Mouse (Mus musculus): ENCODE results near the gene Evi2. TPM values are rescaled to one million over a fixed set of nuclear protein-coding genes. Genes with fewer than 3 reads are reported as not detected.

Gene Evi2
- total RNA-seq (2012; rRNA removed) (0.15 and 0.46 TPM in 2 replicates), polyA plus RNA-seq (2012; ENCODE audit: insufficient read depth in 1 of 2, insufficient read length in 2 of 2, low read depth in 1 of 2, low replicate concordance in 2 of 2, missing spikeins in 1 of 2) (1 to 10 TPM in 1 of 2 experiments, not detected in 1; 1.2 TPM)

DNA sequence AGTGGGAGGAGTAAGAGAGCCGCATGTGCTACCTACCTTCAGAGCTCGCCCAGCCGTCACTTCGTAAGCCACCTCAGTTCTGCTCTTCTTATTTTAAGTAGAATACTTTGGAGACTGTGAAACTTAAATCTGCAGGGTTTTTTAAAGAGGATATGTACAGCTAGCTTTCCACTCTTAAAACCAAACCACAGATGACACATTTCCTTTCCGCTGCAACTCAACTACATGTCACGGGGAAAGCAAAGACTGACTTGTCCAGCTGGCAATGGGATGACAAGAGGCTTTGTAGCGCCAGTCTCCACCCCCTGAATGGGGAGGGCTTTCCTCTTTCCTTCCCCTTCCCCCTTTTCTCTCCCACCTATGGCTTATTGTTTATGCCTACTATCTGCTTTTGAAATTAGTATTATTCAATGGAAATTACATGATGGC is at the start of gene Evi2, which contains the start of gene Evi2a:
Gene Evi2, minus strand, starts transcription at position 257 of the 429 bp plus-strand sequence.
Gene Evi2a, minus strand, starts transcription at position 277 of the 429 bp plus-strand sequence.
- no peak for DNase-seq (ENCODE audit: low read depth, low spot score)
- Histone ChIP-seq H3K9ac (ENCODE audit: control insufficient read depth, low read depth, low read length, poor library complexity, severe bottlenecking) (no peak within 1 kb of the TSS), H3K27ac (ENCODE audit: control insufficient read depth, low read depth, low read length) (no peak within 1 kb of the TSS), H3K36me3 (ENCODE audit: control insufficient read depth in 1 of 2, insufficient read depth in 2 of 2, low read length in 2 of 2) (peaks cover 0 to 26% of the 10 kb centered on the region in 2 experiments; a peak in 2 of 4 replicates), H3K4me1 (ENCODE audit: control insufficient read depth in 1 of 2, insufficient read depth in 2 of 2, low read length in 2 of 2) (peaks cover 17% of the 10 kb centered on the region in 2 experiments), H3K4me3 (ENCODE audit: control insufficient read depth in 1 of 2, insufficient read depth in 1 of 2, low read depth in 2 of 2, low read length in 2 of 2) (no peak within 1 kb of the TSS), H3K27me3 (ENCODE audit: control insufficient read depth in 1 of 2, insufficient read depth in 2 of 2, low read length in 2 of 2) (no peaks in the 10 kb centered on the region), H3K9me3 (replicated peaks; ENCODE audit: insufficient read depth, low read length) (no peaks in the 10 kb centered on the region), H3K79me2 (ENCODE audit: control insufficient read depth, insufficient read depth, low read length, poor library complexity) (no peaks in the 10 kb centered on the region)
- TF ChIP-seq POLR2AphosphoS2 (IDR thresholded peaks at IDR 0.05; ENCODE audit: low read length) (no peak), MXI1 (IDR thresholded peaks at IDR 0.05; ENCODE audit: low read depth, low read length) (no peak), MEF2A (IDR thresholded peaks at IDR 0.05; ENCODE audit: extremely low read depth, insufficient replicate concordance, low read depth, low read length, poor library complexity, severe bottlenecking) (no peak), KAT2A (conservative IDR thresholded peaks at IDR 0.05; ENCODE audit: low read depth, low read length) (no peak), ZKSCAN1 (IDR thresholded peaks at IDR 0.05; ENCODE audit: low read depth, low read length) (no peak), HCFC1 (IDR thresholded peaks at IDR 0.05; ENCODE audit: low read depth, low read length) (no peak), TCF12 (IDR thresholded peaks at IDR 0.05; ENCODE audit: low read depth, low read length) (no peak), ZC3H11A (IDR thresholded peaks at IDR 0.05; ENCODE audit: low read depth, low read length) (no peak), TAL1 (IDR thresholded peaks at IDR 0.05; ENCODE audit: low read length) (no peak), MYC (IDR thresholded peaks at IDR 0.05; ENCODE audit: low read depth, low read length) (no peak), NRF1 (IDR thresholded peaks at IDR 0.05; ENCODE audit: insufficient read depth, low read depth, low read length, poor library complexity, severe bottlenecking) (no peak), ETS1 (IDR thresholded peaks at IDR 0.05; ENCODE audit: low read depth, low read length) (no peak), MAFK (IDR thresholded peaks at IDR 0.05; ENCODE audit: borderline replicate concordance, low read depth, low read length) (no peak), GABPA (IDR thresholded peaks at IDR 0.05; ENCODE audit: low read depth, low read length) (no peak), POLR2A (IDR thresholded peaks at IDR 0.05; ENCODE audit: control insufficient read depth in 1 of 2, insufficient read depth in 1 of 2, low read depth in 1 of 2, low read length in 2 of 2, poor library complexity in 1 of 2) (no peak), TBP (IDR thresholded peaks at IDR 0.05; ENCODE audit: low read depth, low read length) (no peak), RCOR1 (IDR thresholded peaks at IDR 0.05; ENCODE audit: low read depth, low read length) (no peak), UBTF (IDR thresholded peaks at IDR 0.05; ENCODE audit: borderline replicate concordance, insufficient read depth, low read depth, low read length) (no peak)

- Histone ChIP-seq H3K9me3 (replicated peaks; ENCODE audit: insufficient read depth, low read length) (no peaks in the 10 kb centered on the region), H3K4me3 (ENCODE audit: control insufficient read depth in 1 of 2, insufficient read depth in 1 of 2, low read depth in 2 of 2, low read length in 2 of 2) (no peak overlapping the region), H3K36me3 (ENCODE audit: control insufficient read depth in 1 of 2, insufficient read depth in 2 of 2, low read length in 2 of 2) (peaks cover 0 to 4% of the 10 kb centered on the region in 2 experiments; a peak in 1 of 4 replicates), H3K79me2 (ENCODE audit: control insufficient read depth, insufficient read depth, low read length, poor library complexity) (no peaks in the 10 kb centered on the region), H3K9ac (ENCODE audit: control insufficient read depth, low read depth, low read length, poor library complexity, severe bottlenecking) (no peak overlapping the region), H3K27ac (ENCODE audit: control insufficient read depth, low read depth, low read length) (no peak overlapping the region), H3K27me3 (ENCODE audit: control insufficient read depth in 1 of 2, insufficient read depth in 2 of 2, low read length in 2 of 2) (no peaks in the 10 kb centered on the region), H3K4me1 (ENCODE audit: control insufficient read depth in 1 of 2, insufficient read depth in 2 of 2, low read length in 2 of 2) (no peaks in the 10 kb centered on the region)
- peak; percentile 88 for DNase-seq (ENCODE audit: low read depth, low spot score)
- TF ChIP-seq BHLHE40 (IDR thresholded peaks at IDR 0.05; ENCODE audit: borderline replicate concordance, low read depth, low read length) (no peak), CHD1 (IDR thresholded peaks at IDR 0.05; ENCODE audit: low read depth, low read length) (no peak), ELF1 (IDR thresholded peaks at IDR 0.05; ENCODE audit: low read depth, low read length) (peak; percentile 54; the same call in 1 of the 2 replicates), HCFC1 (IDR thresholded peaks at IDR 0.05; ENCODE audit: low read depth, low read length) (peak; percentile 36; the same call in 1 of the 2 replicates), SIN3A (IDR thresholded peaks at IDR 0.05; ENCODE audit: low read length) (no peak), ZNF384 (IDR thresholded peaks at IDR 0.05; ENCODE audit: low read depth, low read length) (peak; percentile 35; the same call in 1 of the 2 replicates), CHD2 (IDR thresholded peaks at IDR 0.05; ENCODE audit: low read length) (no peak), MEF2A (IDR thresholded peaks at IDR 0.05; ENCODE audit: extremely low read depth, insufficient replicate concordance, low read depth, low read length, poor library complexity, severe bottlenecking) (no peak), ZMIZ1 (IDR thresholded peaks at IDR 0.05; ENCODE audit: low read depth, low read length) (no peak), MAFK (IDR thresholded peaks at IDR 0.05; ENCODE audit: borderline replicate concordance, low read depth, low read length) (no peak), ETS1 (IDR thresholded peaks at IDR 0.05; ENCODE audit: low read depth, low read length) (0 out of 2 replicates have a peak, but pooled peaks have one; percentile 23), EP300 (IDR thresholded peaks at IDR 0.05; ENCODE audit: low read depth in 1 of 2, low read length in 2 of 2) (no peak), KAT2A (conservative IDR thresholded peaks at IDR 0.05; ENCODE audit: low read depth, low read length) (no peak), TCF12 (IDR thresholded peaks at IDR 0.05; ENCODE audit: low read depth, low read length) (no peak), MAX (IDR thresholded peaks at IDR 0.05; ENCODE audit: low read length) (no peak), TBP (IDR thresholded peaks at IDR 0.05; ENCODE audit: low read depth, low read length) (no peak), USF2 (IDR thresholded peaks at IDR 0.05; ENCODE audit: borderline replicate concordance in 1 of 2, insufficient read depth in 1 of 2, low read depth in 1 of 2, low read length in 2 of 2) (no peak), SMC3 (IDR thresholded peaks at IDR 0.05; ENCODE audit: low read depth, low read length) (peak; percentile 93)
Measured at GRCm38 (mm10) chr11:79577741-79578140, 47.4 kb upstream of the Evi2 start.
